Mouse (Mus musculus): ENCODE data around the gene Kri1. TPM values are rescaled to one million over a fixed set of nuclear protein-coding genes. Genes with fewer than 3 reads are reported as not detected.
"Not testable (repeated sequence)": the region's sequence is repeated elsewhere in the genome, so short reads cannot be mapped to it uniquely, and the experiment has no call there.

The Kri1 gene
- total RNA-seq, 1 experiment = 81.6 TPM

DNA sequence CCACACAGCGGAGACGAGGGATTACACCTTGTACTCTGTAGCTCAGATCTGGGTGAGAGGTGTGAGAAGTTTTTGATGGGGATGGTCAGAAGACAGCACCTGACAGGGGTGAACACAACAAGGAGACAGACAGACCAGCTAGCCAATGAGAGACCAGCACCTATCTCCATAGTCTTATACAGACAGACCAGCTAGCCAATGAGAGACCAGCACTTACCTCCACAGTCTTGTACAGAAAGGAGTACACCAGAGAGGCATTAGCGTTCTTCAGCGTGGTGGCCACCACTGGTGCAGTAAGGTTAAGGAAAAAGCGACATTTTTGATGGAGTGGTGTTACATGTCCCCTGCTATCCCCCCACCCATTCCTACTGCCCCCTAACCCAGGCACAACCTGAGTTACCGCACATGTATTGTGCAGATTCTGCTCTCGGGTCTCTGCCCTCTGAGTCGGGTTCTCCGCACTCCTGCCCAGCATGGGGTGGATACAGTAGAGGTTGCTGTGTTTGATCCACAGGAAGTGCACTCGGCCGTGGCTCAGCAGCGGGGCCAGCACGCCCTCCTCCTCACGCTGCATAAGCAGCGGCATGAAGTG, 21.5 kb upstream of the Kri1 start:
- Histone ChIP-seq H3K36me3 (ENCODE audit: control insufficient read depth, insufficient read depth, low read length, poor library complexity, severe bottlenecking) (peaks cover 5% of the 10 kb centered on the region; the same call in 1 of the 2 replicates), H3K9me3 (ENCODE audit: control insufficient read depth, insufficient read depth, low read depth, low read length) (no peaks in the 10 kb centered on the region), H3K4me3 (ENCODE audit: insufficient read depth in 1 of 2, low read depth in 1 of 2, low read length in 2 of 2, poor library complexity in 1 of 2, severe bottlenecking in 1 of 2) (peak overlapping the region; percentile 45 to 56), H3K4me1 (ENCODE audit: control insufficient read depth in 2 of 2, insufficient read depth in 2 of 2, low read length in 2 of 2, poor library complexity in 1 of 2) (peaks cover 0 to 12% of the 10 kb centered on the region in 2 experiments; a peak in 1 of 4 replicates), H3K27ac (ENCODE audit: insufficient read depth, low read depth, low read length, poor library complexity, severe bottlenecking) (no peak overlapping the region), H3K9ac (ENCODE audit: insufficient read depth, low read depth, low read length, poor library complexity, severe bottlenecking) (peak overlapping the region; percentile 27; the same call in 1 of the 2 replicates)
- peak; percentile 93 for DNase-seq (ENCODE audit: low read depth, low spot score)
- in situ Hi-C loops (cut with MboI; ENCODE audit: low sequenced_read_pairs in 2 of 2, unreplicated experiment in 2 of 2) = no loop called here
- TF ChIP-seq ZNF384 (IDR thresholded peaks at IDR 0.05; ENCODE audit: low read depth, low read length) (no peak), HCFC1 (IDR thresholded peaks at IDR 0.05; ENCODE audit: borderline replicate concordance, insufficient read depth, low read length) (no peak), CHD2 (IDR thresholded peaks at IDR 0.05; ENCODE audit: low read depth, low read length) (peak; percentile 94)

- in situ Hi-C loops (cut with MboI; ENCODE audit: low sequenced_read_pairs in 2 of 2, unreplicated experiment in 2 of 2) = no loop called here
- H3K4me1 ChIP-seq (ENCODE audit: control insufficient read depth in 2 of 2, insufficient read depth in 2 of 2, low read length in 2 of 2, poor library complexity in 1 of 2) = peaks cover 0 to 3% of the 10 kb centered on the region in 2 experiments; a peak in 1 of 4 replicates
- no peaks in the 10 kb centered on the region for H3K9me3 ChIP-seq (ENCODE audit: control insufficient read depth, insufficient read depth, low read depth, low read length)
- H3K36me3 ChIP-seq (ENCODE audit: control insufficient read depth, insufficient read depth, low read length, poor library complexity, severe bottlenecking) = peaks cover 5% of the 10 kb centered on the region; the same call in 1 of the 2 replicates
- DNase-seq (ENCODE audit: low read depth, low spot score) = no peak
- no peak overlapping the region; the same call in 1 of the 2 replicates for H3K27ac ChIP-seq (ENCODE audit: insufficient read depth, low read depth, low read length, poor library complexity, severe bottlenecking)
- TF ChIP-seq CHD2 (IDR thresholded peaks at IDR 0.05; ENCODE audit: low read depth, low read length) = no peak
- no peak for TF ChIP-seq HCFC1 (IDR thresholded peaks at IDR 0.05; ENCODE audit: borderline replicate concordance, insufficient read depth, low read length)
- TF ChIP-seq ZNF384 (IDR thresholded peaks at IDR 0.05; ENCODE audit: low read depth, low read length) = no peak
- TF ChIP-seq ZC3H11A (IDR thresholded peaks at IDR 0.05; ENCODE audit: borderline replicate concordance, low read depth, low read length) = no peak
- no peak for TF ChIP-seq MAFK (IDR thresholded peaks at IDR 0.05; ENCODE audit: insufficient read depth, low read depth, low read length)
- H3K9ac ChIP-seq (ENCODE audit: insufficient read depth, low read depth, low read length, poor library complexity, severe bottlenecking) = no peak overlapping the region
- no peak overlapping the region for H3K4me3 ChIP-seq (ENCODE audit: insufficient read depth in 1 of 2, low read depth in 1 of 2, low read length in 2 of 2, poor library complexity in 1 of 2, severe bottlenecking in 1 of 2)
Observed at GRCm38 (mm10) chr9:21305065-21305464, 17.3 kb upstream of the Kri1 start.

GRCm38 (mm10) chr9:21299014-21299413, 11.2 kb upstream of the Kri1 start:
- H3K9ac ChIP-seq (ENCODE audit: insufficient read depth, low read depth, low read length, poor library complexity, severe bottlenecking) = no peak overlapping the region
- peaks cover 5% of the 10 kb centered on the region; the same call in 1 of the 2 replicates for H3K36me3 ChIP-seq (ENCODE audit: control insufficient read depth, insufficient read depth, low read length, poor library complexity, severe bottlenecking)
- DNase-seq (ENCODE audit: low read depth, low spot score) = no peak
- H3K9me3 ChIP-seq (ENCODE audit: control insufficient read depth, insufficient read depth, low read depth, low read length) = no peaks in the 10 kb centered on the region
- H3K27ac ChIP-seq (ENCODE audit: insufficient read depth, low read depth, low read length, poor library complexity, severe bottlenecking) = no peak overlapping the region
- TF ChIP-seq CHD2 (IDR thresholded peaks at IDR 0.05; ENCODE audit: low read depth, low read length) = no peak
- no peak for TF ChIP-seq MAFK (IDR thresholded peaks at IDR 0.05; ENCODE audit: insufficient read depth, low read depth, low read length)
- TF ChIP-seq ZNF384 (IDR thresholded peaks at IDR 0.05; ENCODE audit: low read depth, low read length) = no peak
- TF ChIP-seq HCFC1 (IDR thresholded peaks at IDR 0.05; ENCODE audit: borderline replicate concordance, insufficient read depth, low read length) = no peak
- TF ChIP-seq ZC3H11A (IDR thresholded peaks at IDR 0.05; ENCODE audit: borderline replicate concordance, low read depth, low read length) = no peak
- in situ Hi-C loops (cut with MboI; ENCODE audit: low sequenced_read_pairs in 2 of 2, unreplicated experiment in 2 of 2) = no loop called here
- H3K4me1 ChIP-seq (ENCODE audit: control insufficient read depth in 2 of 2, insufficient read depth in 2 of 2, low read length in 2 of 2, poor library complexity in 1 of 2) = no peaks in the 10 kb centered on the region; a peak in 1 of 4 replicates
- no peak overlapping the region for H3K4me3 ChIP-seq (ENCODE audit: insufficient read depth in 1 of 2, low read depth in 1 of 2, low read length in 2 of 2, poor library complexity in 1 of 2, severe bottlenecking in 1 of 2)

GRCm38 (mm10) chr9:21292271-21292670, 4.5 kb upstream of the Kri1 start:
- H3K9me3 ChIP-seq (ENCODE audit: control insufficient read depth, insufficient read depth, low read depth, low read length) = no peaks in the 10 kb centered on the region
- H3K9ac ChIP-seq (ENCODE audit: insufficient read depth, low read depth, low read length, poor library complexity, severe bottlenecking) = no peak overlapping the region; the same call in 1 of the 2 replicates
- H3K4me1 ChIP-seq (ENCODE audit: control insufficient read depth in 2 of 2, insufficient read depth in 2 of 2, low read length in 2 of 2, poor library complexity in 1 of 2) = peaks cover 2 to 4% of the 10 kb centered on the region in 2 experiments; a peak in 2 of 4 replicates
- in situ Hi-C loops (cut with MboI; ENCODE audit: low sequenced_read_pairs in 2 of 2, unreplicated experiment in 2 of 2) = no loop called here
- TF ChIP-seq ZNF384 (IDR thresholded peaks at IDR 0.05; ENCODE audit: low read depth, low read length) = 0 out of 2 replicates have a peak, but pooled peaks have one; percentile 24
- TF ChIP-seq ZC3H11A (IDR thresholded peaks at IDR 0.05; ENCODE audit: borderline replicate concordance, low read depth, low read length) = no peak
- H3K4me3 ChIP-seq (ENCODE audit: insufficient read depth in 1 of 2, low read depth in 1 of 2, low read length in 2 of 2, poor library complexity in 1 of 2, severe bottlenecking in 1 of 2) = peak overlapping the region in 1 of 2 experiments; percentile 71; a peak in 2 of 4 replicates
- H3K27ac ChIP-seq (ENCODE audit: insufficient read depth, low read depth, low read length, poor library complexity, severe bottlenecking) = no peak overlapping the region
- DNase-seq (ENCODE audit: low read depth, low spot score) = no peak
- H3K36me3 ChIP-seq (ENCODE audit: control insufficient read depth, insufficient read depth, low read length, poor library complexity, severe bottlenecking) = 0 out of 2 replicates have a peak, but pooled peaks cover 3% of the 10 kb centered on the region

- H3K9me3 ChIP-seq (ENCODE audit: control insufficient read depth, insufficient read depth, low read depth, low read length); H3K4me1 ChIP-seq (ENCODE audit: control insufficient read depth in 2 of 2, insufficient read depth in 2 of 2, low read length in 2 of 2, poor library complexity in 1 of 2); DNase-seq (ENCODE audit: low read depth, low spot score); H3K36me3 ChIP-seq (ENCODE audit: control insufficient read depth, insufficient read depth, low read length, poor library complexity, severe bottlenecking); in situ Hi-C loops (cut with MboI; ENCODE audit: low sequenced_read_pairs in 2 of 2, unreplicated experiment in 2 of 2): not testable (repeated sequence)
- Histone ChIP-seq H3K4me3 (ENCODE audit: insufficient read depth in 1 of 2, low read depth in 1 of 2, low read length in 2 of 2, poor library complexity in 1 of 2, severe bottlenecking in 1 of 2) (peak overlapping the region; percentile 54 to 71), H3K27ac (ENCODE audit: insufficient read depth, low read depth, low read length, poor library complexity, severe bottlenecking) (peak overlapping the region; percentile 46), H3K9ac (ENCODE audit: insufficient read depth, low read depth, low read length, poor library complexity, severe bottlenecking) (peak overlapping the region; percentile 70)
Observed at GRCm38 (mm10) chr9:21291868-21292267, 4.1 kb upstream of the Kri1 start.
